8 mouse cellular contexts compared by ENCODE assay signal in the genomic region with DNA sequence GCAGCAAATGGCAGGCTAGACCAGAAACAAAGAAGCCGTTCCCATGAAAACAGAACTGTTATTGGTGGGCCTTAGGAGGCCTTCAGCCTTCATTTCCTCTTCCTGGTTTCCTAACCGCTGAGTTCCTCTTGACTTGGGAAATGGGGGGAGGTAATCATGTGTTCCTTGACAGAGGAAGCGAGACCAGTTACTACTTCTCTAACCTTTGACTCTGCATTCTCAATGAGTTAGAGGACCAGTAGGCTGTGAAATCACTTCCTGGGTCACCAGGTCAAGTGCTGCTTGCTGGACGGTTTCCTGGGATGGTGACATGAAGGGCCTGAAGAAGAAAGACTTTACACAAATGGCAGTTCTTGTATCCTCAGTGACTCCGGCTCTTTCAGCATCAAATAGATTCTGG. TPM values are rescaled to one million over a fixed set of nuclear protein-coding genes. Genes with fewer than 3 reads are reported as not detected.
DNase-seq lines count a peak whose midpoint lies in the region; ATAC-seq lines count a peak whose summit lies in the region.

No protein-coding gene starts in this region.

- no peaks in the 10 kb centered on the region for H3K36me3 ChIP-seq in embryonic facial prominence, embryonic 10.5 days (replicated peaks)

- DNase-seq in heart, adult 11 months: peak; percentile 94
- DNase-seq in heart, postnatal 36 days: no peak
- peak; percentile 23 for DNase-seq in embryonic facial prominence, embryonic 10.5 days (ENCODE audit: low spot score)
- DNase-seq in kidney, postnatal 14 days: peak; percentile 63
- no peak for DNase-seq in urinary bladder, postnatal 25 days (ENCODE audit: low spot score)
- no peak for DNase-seq in left cerebral cortex, postnatal 36 days (ENCODE audit: low spot score in 2 of 2)

- intact Hi-C loops in heart, postnatal 36 days (cut with DNase I): no loop called here
- intact Hi-C loops in left cerebral cortex, postnatal 36 days (cut with DNase I): no loop called here

- H3K4me3 ChIP-seq in embryonic facial prominence, embryonic 10.5 days: no peak overlapping the region

- no peaks in the 10 kb centered on the region for H3K9me3 ChIP-seq in embryonic facial prominence, embryonic 10.5 days

- peak overlapping the region; percentile 21 for H3K27ac ChIP-seq in embryonic facial prominence, embryonic 10.5 days (replicated peaks)

- WGBS in embryonic facial prominence, embryonic 10.5 days: 44% methylated on average over 5 of the region's 5 CpGs

- peak; percentile 96 for ATAC-seq in megakaryocyte progenitor cell, adult 5-6 weeks (replicated peaks; ENCODE audit: poor library complexity)
- no peak for ATAC-seq in activated CD4-positive, CD25-positive, alpha-beta regulatory T cell, adult 4 months

- no peaks in the 10 kb centered on the region for H3K27me3 ChIP-seq in embryonic facial prominence, embryonic 10.5 days (replicated peaks; ENCODE audit: low read depth, poor library complexity, severe bottlenecking)

- H3K4me1 ChIP-seq in embryonic facial prominence, embryonic 10.5 days: peaks cover 24% of the 10 kb centered on the region

RNA-seq across cellular contexts. Expression of gene 1110051M20Rik, which starts 32.1 kb away (rescaled TPM):
- total RNA-seq in heart, postnatal 36 days (2021): 10 to 100 TPM in 1 of 2 experiments, 1 to 10 TPM in 1; 9.4 to 12.1 TPM
- polyA plus RNA-seq in embryonic facial prominence, embryonic 10.5 days (2016; fragmentation: Nextera tagmentation; extraction: Ambion mirVana): 75.3 and 76.9 TPM in 2 replicates
- 15.2 and 15.3 TPM in 2 replicates for total RNA-seq in megakaryocyte progenitor cell, adult 5-6 weeks (2015)
- 4.8 and 5.8 TPM in 2 replicates for total RNA-seq in megakaryocyte progenitor cell, adult 5-6 weeks (2017)
- 10 to 100 TPM; 23.8 to 28.2 TPM for polyA plus RNA-seq in activated CD4-positive, CD25-positive, alpha-beta regulatory T cell, adult 4 months (2017; shearing (Covaris generic))
- total RNA-seq in left cerebral cortex, postnatal 36 days (2021): 100 to 1,000 TPM; 100 to 103 TPM

RNA-seq across cellular contexts. Expression of gene Lrp4, which starts 45.0 kb away (rescaled TPM):
- 10 to 100 TPM; 10.6 to 11.5 TPM for total RNA-seq in heart, postnatal 36 days (2021)
- polyA plus RNA-seq in embryonic facial prominence, embryonic 10.5 days (2016; fragmentation: Nextera tagmentation; extraction: Ambion mirVana): 8.3 and 8.4 TPM in 2 replicates
- 1.9 TPM in 2 replicates for total RNA-seq in megakaryocyte progenitor cell, adult 5-6 weeks (2015)
- total RNA-seq in megakaryocyte progenitor cell, adult 5-6 weeks (2017): 2.7 and 3.8 TPM in 2 replicates
- polyA plus RNA-seq in activated CD4-positive, CD25-positive, alpha-beta regulatory T cell, adult 4 months (2017; shearing (Covaris generic)): under 1 TPM in 1 of 2 experiments, not detected in 1; 0.11 TPM
- total RNA-seq in left cerebral cortex, postnatal 36 days (2021): 10 to 100 TPM; 24.7 to 29.6 TPM

Comparison
In these comparisons a context has a peak if more than half of its experiments do, and no peak if none do; other contexts are left out.
1. DNase-seq: peak in heart, adult 11 months (single experiment), embryonic facial prominence, embryonic 10.5 days (single experiment) and kidney, postnatal 14 days (single experiment); none in heart, postnatal 36 days (0 of 2), urinary bladder, postnatal 25 days (single experiment) and left cerebral cortex, postnatal 36 days (0 of 2).
2. RNA of gene 1110051M20Rik, which starts 32.1 kb away (total RNA-seq): 100 to 103 TPM in left cerebral cortex, postnatal 36 days; 4.8 to 15.3 TPM in megakaryocyte progenitor cell, adult 5-6 weeks and 9.4 to 12.1 TPM in heart, postnatal 36 days; every median in the first group is over 4 times any median in the second.